Mouse (Mus musculus) CH12.LX (cell line): Measurements from ENCODE around the gene Atg5. TPM values are rescaled to one million over a fixed set of nuclear protein-coding genes. Genes with fewer than 3 reads are reported as not detected.
A peak's percentile ranks its signal among the peaks of the same experiment; 100 is the strongest.

ENCODE experiments used
- DNase-seq: peaks from one replicate; pipeline ENCODE4 v3.0.0-alpha.2; 2013; ENCODE audit errors: extremely low read depth
- H3K27ac ChIP-seq: 2 replicates; pipeline ENCODE4 v1.5.1; 2012; ENCODE audit warnings: low read depth, mild to moderate bottlenecking, control low read depth, moderate library complexity; ENCODE audit not compliant: insufficient read depth
- H3K27me3 ChIP-seq: replicated peaks from 2 replicates; pipeline ENCODE3; 2012; ENCODE audit warnings: inconsistent platforms
- H3K36me3 ChIP-seq, 2 experiments: replicated peaks in 1 of 2; 2 replicates each; pipeline versions ENCODE3 to v1.6.1; 2012; ENCODE audit warnings: inconsistent platforms in 1 of 2, low read length in 1 of 2, mild to moderate bottlenecking in 1 of 2, mixed read lengths in 1 of 2, moderate library complexity in 1 of 2; ENCODE audit not compliant: control insufficient read depth in 1 of 2, insufficient read depth in 1 of 2
- H3K4me1 ChIP-seq, 2 experiments: 2 replicates each; pipeline ENCODE4 v1.6.1; 2012; ENCODE audit warnings: inconsistent platforms in 1 of 2, moderate library complexity in 1 of 2; ENCODE audit not compliant: insufficient read depth in 2 of 2, control insufficient read depth in 1 of 2
- H3K4me2 ChIP-seq: 2 replicates; pipeline ENCODE4 v1.6.1; 2012; ENCODE audit warnings: low read depth, mild to moderate bottlenecking, control low read depth; ENCODE audit not compliant: poor library complexity, insufficient read depth, severe bottlenecking
- H3K4me3 ChIP-seq, 3 experiments: fragments of 150-350 bp in 1 of 3; sonication (generic) in 1 of 3; replicated peaks in 1 of 3; 2 replicates each; pipeline versions ENCODE3 to v1.5.1; 2011 to 2012; ENCODE audit warnings: low read depth in 2 of 3, low read length in 2 of 3, mild to moderate bottlenecking in 2 of 3, moderate library complexity in 2 of 3, control low read depth in 1 of 3, improper control_type of control experiment in 1 of 3, inconsistent platforms in 1 of 3, mixed read lengths in 1 of 3; ENCODE audit not compliant: poor library complexity in 1 of 3
- H3K79me2 ChIP-seq: replicated peaks from 2 replicates; pipeline ENCODE4 v1.6.1; 2012; ENCODE audit warnings: mild to moderate bottlenecking, moderate library complexity; ENCODE audit not compliant: control insufficient read depth, poor library complexity, insufficient read depth, severe bottlenecking; ENCODE audit errors: extremely low read depth
- H3K9ac ChIP-seq: 2 replicates; pipeline ENCODE4 v1.6.1; 2012; ENCODE audit warnings: low read depth, mild to moderate bottlenecking, control low read depth, moderate library complexity; ENCODE audit not compliant: insufficient read depth
- H3K9me3 ChIP-seq: replicated peaks from 2 replicates; pipeline ENCODE3; 2012; ENCODE audit warnings: low read length, inconsistent platforms, mixed read lengths
- CHD1 ChIP-seq: IDR thresholded peaks from 2 replicates; pipeline ENCODE4 v1.6.1; 2012; ENCODE audit warnings: low read depth, low read length, improper control_type of control experiment, inconsistent platforms
- CHD2 ChIP-seq: IDR thresholded peaks from 2 replicates; pipeline ENCODE4 v1.6.1; 2011; ENCODE audit warnings: low read length, improper control_type of control experiment
- E2F4 ChIP-seq: IDR thresholded peaks from 2 replicates; pipeline ENCODE4 v1.6.1; 2011; ENCODE audit warnings: low read depth, low read length, improper control_type of control experiment; ENCODE audit not compliant: insufficient replicate concordance
- ELF1 ChIP-seq: IDR thresholded peaks from 2 replicates; pipeline ENCODE4 v1.6.1; 2014; ENCODE audit warnings: low read depth, mild to moderate bottlenecking, inconsistent platforms, low read length, improper control_type of control experiment
- EP300 ChIP-seq: IDR thresholded peaks from 2 replicates; pipeline ENCODE4 v1.6.1; 2011; ENCODE audit warnings: low read length, improper control_type of control experiment
- ETS1 ChIP-seq: conservative IDR thresholded peaks from 2 replicates; pipeline ENCODE4 v1.6.1; 2012; ENCODE audit warnings: low read depth, mild to moderate bottlenecking, inconsistent platforms, low read length, improper control_type of control experiment, moderate library complexity
- GABPA ChIP-seq: IDR thresholded peaks from 2 replicates; pipeline ENCODE4 v1.6.1; 2012; ENCODE audit warnings: low read depth, low read length, improper control_type of control experiment, inconsistent platforms; ENCODE audit not compliant: insufficient replicate concordance
- HCFC1 ChIP-seq: IDR thresholded peaks from 2 replicates; pipeline ENCODE4 v1.6.1; 2012; ENCODE audit warnings: low read depth, mild to moderate bottlenecking, inconsistent platforms, low read length, improper control_type of control experiment
- IRF4 ChIP-seq: IDR thresholded peaks from 2 replicates; pipeline ENCODE4 v1.6.1; 2014; ENCODE audit warnings: low read depth, mild to moderate bottlenecking, inconsistent platforms, low read length, improper control_type of control experiment
- JUND ChIP-seq: conservative IDR thresholded peaks from 2 replicates; pipeline ENCODE4 v1.6.1; 2011; ENCODE audit warnings: low read depth, low read length, improper control_type of control experiment
- KAT2A ChIP-seq: IDR thresholded peaks from 2 replicates; pipeline ENCODE4 v1.6.1; 2012; ENCODE audit warnings: low read length, improper control_type of control experiment, inconsistent platforms; ENCODE audit not compliant: insufficient replicate concordance
- MAFK ChIP-seq: IDR thresholded peaks from 2 replicates; pipeline ENCODE4 v1.6.1; 2011; ENCODE audit warnings: low read length, improper control_type of control experiment; ENCODE audit not compliant: insufficient replicate concordance
- MAX ChIP-seq: IDR thresholded peaks from 2 replicates; pipeline ENCODE4 v1.6.1; 2011; ENCODE audit warnings: low read length, improper control_type of control experiment
- MAZ ChIP-seq: IDR thresholded peaks from 2 replicates; pipeline ENCODE4 v1.6.1; 2012; ENCODE audit warnings: low read depth, mild to moderate bottlenecking, inconsistent platforms, low read length, improper control_type of control experiment, moderate library complexity
- MEF2A ChIP-seq: IDR thresholded peaks from 2 replicates; pipeline ENCODE4 v1.6.1; 2014; ENCODE audit warnings: low read depth, mild to moderate bottlenecking, inconsistent platforms, low read length, improper control_type of control experiment, borderline replicate concordance
- MXI1 ChIP-seq: IDR thresholded peaks from 2 replicates; pipeline ENCODE4 v1.6.1; 2011; ENCODE audit warnings: mild to moderate bottlenecking, low read depth, low read length, improper control_type of control experiment
- MYC ChIP-seq: IDR thresholded peaks from 2 replicates; pipeline ENCODE4 v1.6.1; 2011; ENCODE audit warnings: low read depth, mild to moderate bottlenecking, improper control_type of control experiment, low read length
- NELFE ChIP-seq: IDR thresholded peaks from 2 replicates; pipeline ENCODE4 v1.6.1; 2011; ENCODE audit warnings: low read depth, low read length, improper control_type of control experiment
- NRF1 ChIP-seq: IDR thresholded peaks from 2 replicates; pipeline ENCODE4 v1.6.1; 2014; ENCODE audit warnings: low read depth, mild to moderate bottlenecking, inconsistent platforms, low read length, improper control_type of control experiment, moderate library complexity
- PAX5 ChIP-seq: IDR thresholded peaks from 2 replicates; pipeline ENCODE4 v1.6.1; 2012; ENCODE audit warnings: low read length, inconsistent platforms, mixed read lengths
- POLR2A ChIP-seq: IDR thresholded peaks from 2 replicates; pipeline ENCODE4 v1.6.1; 2011; ENCODE audit warnings: low read depth, mild to moderate bottlenecking, improper control_type of control experiment, low read length
- RCOR1 ChIP-seq: conservative IDR thresholded peaks from 2 replicates; pipeline ENCODE4 v1.6.1; 2012; ENCODE audit warnings: low read depth, mild to moderate bottlenecking, inconsistent platforms, low read length, improper control_type of control experiment
- SIN3A ChIP-seq: IDR thresholded peaks from 2 replicates; pipeline ENCODE4 v1.6.1; 2012; ENCODE audit warnings: low read length, improper control_type of control experiment, inconsistent platforms
- SMC3 ChIP-seq: IDR thresholded peaks from 2 replicates; pipeline ENCODE4 v1.6.1; 2011; ENCODE audit warnings: low read depth, low read length, improper control_type of control experiment
- TCF12 ChIP-seq: IDR thresholded peaks from 2 replicates; pipeline ENCODE4 v1.6.1; 2014; ENCODE audit warnings: low read depth, mild to moderate bottlenecking, inconsistent platforms, low read length, improper control_type of control experiment
- USF1 ChIP-seq: IDR thresholded peaks from 2 replicates; pipeline ENCODE4 v1.6.1; 2014; ENCODE audit warnings: low read depth, mild to moderate bottlenecking, inconsistent platforms, low read length, improper control_type of control experiment
- USF2 ChIP-seq: conservative IDR thresholded peaks from 2 replicates; pipeline ENCODE4 v1.6.1; 2011; ENCODE audit warnings: low read depth, low read length, improper control_type of control experiment
- ZKSCAN1 ChIP-seq: IDR thresholded peaks from 2 replicates; pipeline ENCODE4 v1.6.1; 2012; ENCODE audit warnings: low read depth, inconsistent platforms, low read length, improper control_type of control experiment, borderline replicate concordance
- ZMIZ1 ChIP-seq: IDR thresholded peaks from 2 replicates; pipeline ENCODE4 v1.6.1; 2012; ENCODE audit warnings: low read depth, mild to moderate bottlenecking, inconsistent platforms, low read length, improper control_type of control experiment
- ZNF384 ChIP-seq: IDR thresholded peaks from 2 replicates; pipeline ENCODE4 v1.6.1; 2012; ENCODE audit warnings: low read depth, low read length, improper control_type of control experiment, inconsistent platforms
- dilution Hi-C: fragments of 300-500 bp; cut with MboI; formaldehyde crosslinking; loops from 2 replicates; pipeline ENCODE4 v1.14.3; 2020; ENCODE audit warnings: low sequenced_read_pairs; ENCODE audit not compliant: extremely low pct_unique_long_range_greater_than_20kb, extremely low pct_ligation_motif_present
- in situ Hi-C: fragments of 300-500 bp; cut with MboI; formaldehyde crosslinking; loops from 3 replicates; pipeline ENCODE4 v1.14.3; 2019; ENCODE audit warnings: low sequenced_read_pairs, low pct_ligation_motif_present, low pct_unique_long_range_greater_than_20kb, mixed read lengths
- polyA plus RNA-seq: library from polyadenylated mRNA; unstranded; fragments of >175 nt; gene quantifications from 2 replicates; pipeline ENCODE4 v1.2.1, GENCODE M21; 2012; ENCODE audit warnings: low read depth; ENCODE audit not compliant: insufficient read length
- total RNA-seq, 2 experiments: library from RNA; depleted of rRNA; stranded (reverse); fragments of 300-350 nt in 1 of 2; fragments of >200 nt in 1 of 2; gene quantifications; 2 replicates each; pipeline ENCODE4 v1.2.3; 2012 to 2014

Atg5 gene
- total and polyA plus RNA-seq, 3 experiments: 15.6 to 47.5 (median 34.7) TPM

- TF ChIP-seq IRF4 (no peak), MAFK (no peak), EP300 (no peak), MXI1 (no peak), USF2 (no peak), GABPA (no peak), CHD1 (no peak), POLR2A (no peak), MAZ (no peak), HCFC1 (no peak), PAX5 (no peak), SMC3 (no peak), NRF1 (no peak), TCF12 (no peak), JUND (no peak), ZNF384 (no peak)
- TF ChIP-seq, all 38 proteins: peak for 0
- in situ Hi-C loops (loop anchor here (10.0 kb wide), 1 partner anchor 700 kb away; no protein-coding TSS in a partner anchor), dilution Hi-C loops (no loop called here)
- Histone ChIP-seq H3K9me3 (no peaks in the 10 kb centered on the region), H3K9ac (no peak overlapping the region), H3K27me3 (no peaks in the 10 kb centered on the region), H3K79me2 (no peaks in the 10 kb centered on the region; the same call in 1 of the 2 replicates), H3K27ac (no peak overlapping the region), H3K4me3 (no peak overlapping the region), H3K4me1 (peaks cover 25 to 60% of the 10 kb centered on the region in 2 experiments), H3K4me2 (no peak overlapping the region), H3K36me3 (peaks cover 14 to 41% of the 10 kb centered on the region in 2 experiments)
- DNase-seq: no peak
Observed at GRCm38 (mm10) chr10:44304330-44304717, 36.2 kb downstream of the Atg5 start.

GRCm38 (mm10) chr10:44304845-44305244 lies 36.7 kb downstream of the Atg5 start:
- Histone ChIP-seq H3K4me1 (peaks cover 22 to 60% of the 10 kb centered on the region in 2 experiments), H3K27ac (no peak overlapping the region), H3K79me2 (no peaks in the 10 kb centered on the region; the same call in 1 of the 2 replicates), H3K27me3 (no peaks in the 10 kb centered on the region), H3K9me3 (no peaks in the 10 kb centered on the region), H3K9ac (peak overlapping the region; percentile 48; the same call in 1 of the 2 replicates), H3K4me2 (peak overlapping the region; percentile 36; the same call in 1 of the 2 replicates), H3K36me3 (peaks cover 14 to 43% of the 10 kb centered on the region in 2 experiments), H3K4me3 (no peak overlapping the region)
- no peak for DNase-seq
- in situ Hi-C loops (loop anchor here (10.0 kb wide), 1 partner anchor 700 kb away; no protein-coding TSS in a partner anchor), dilution Hi-C loops (no loop called here)
- TF ChIP-seq HCFC1: no peak
- 0 out of 2 replicates have a peak, but pooled peaks have one; percentile 35 for TF ChIP-seq MYC
- no peak for TF ChIP-seq USF2
- TF ChIP-seq PAX5: no peak
- no peak for TF ChIP-seq CHD2
- TF ChIP-seq JUND: peak; percentile 73; the same call in 1 of the 2 replicates
- TF ChIP-seq RCOR1: peak; percentile 46; the same call in 1 of the 2 replicates
- TF ChIP-seq ETS1: no peak
- peak; percentile 83 for TF ChIP-seq ZNF384
- no peak for TF ChIP-seq KAT2A
- TF ChIP-seq E2F4: no peak
- no peak for TF ChIP-seq MXI1
- TF ChIP-seq USF1: no peak
- TF ChIP-seq MAZ: no peak
- TF ChIP-seq MEF2A: peak; percentile 60; the same call in 1 of the 2 replicates
- TF ChIP-seq SIN3A: no peak; the same call in 1 of the 2 replicates
- TF ChIP-seq CHD1: no peak
- TF ChIP-seq POLR2A: no peak
- no peak for TF ChIP-seq GABPA
- TF ChIP-seq ZKSCAN1: no peak
- no peak for TF ChIP-seq SMC3
- TF ChIP-seq NELFE: no peak
- TF ChIP-seq MAX: no peak
- TF ChIP-seq ELF1: no peak
- TF ChIP-seq MAFK: peak; percentile 52; the same call in 1 of the 2 replicates
- no peak for TF ChIP-seq ZMIZ1
